Mouse (Mus musculus): ENCODE data around the gene Defb13.

DNA sequence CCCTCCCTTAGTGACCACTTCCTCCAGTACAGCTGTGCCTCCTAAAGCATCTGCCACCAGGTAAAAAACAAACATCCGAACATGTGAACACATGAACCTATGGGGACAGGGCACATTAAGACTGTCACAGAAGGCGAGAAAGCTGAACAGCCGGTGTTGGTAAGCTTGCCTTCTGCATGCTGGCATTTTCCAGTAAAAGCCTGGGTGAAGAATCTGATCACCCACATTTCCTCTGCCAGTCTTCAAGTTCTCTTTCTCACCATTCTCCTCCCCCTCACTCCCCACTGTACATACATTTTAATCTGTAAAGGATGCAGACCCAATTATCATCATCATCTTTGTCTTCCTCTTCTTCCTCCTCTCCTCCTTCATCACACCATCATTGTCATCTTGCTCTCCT lies 30.9 kb upstream of the Defb13 start:
- TF ChIP-seq CTCF (IDR thresholded peaks at IDR 0.05; ENCODE audit: low read depth) (no peak), EP300 (IDR thresholded peaks at IDR 0.05; ENCODE audit: low read depth) (no peak)
